Mouse (Mus musculus) regulatory T cell (primary cell): ENCODE measurements around the gene Hsfy2.

ENCODE experiments used
- in situ Hi-C: fragments of 300-600 bp; cut with MboI, MseI; formaldehyde crosslinking; loops from one replicate; pipeline ENCODE4 v1.15.1; 2025; ENCODE audit warnings: high pct_unique_total_duplicates

Gene Hsfy2

GRCm38 (mm10) chr1:56637335-56637734, at the start of gene Hsfy2:
Gene Hsfy2 (minus strand): TSS chr1:56637435.
- in situ Hi-C loops, result no loop called here

- in situ Hi-C loops, result no loop called here
Observed at GRCm38 (mm10) chr1:56685053-56685557, 47.9 kb upstream of the Hsfy2 start.

- in situ Hi-C loops, result no loop called here
Observed at GRCm38 (mm10) chr1:56684512-56684911, 47.3 kb upstream of the Hsfy2 start.

GRCm38 (mm10) chr1:56681258-56681657, 44.0 kb upstream of the Hsfy2 start:
- in situ Hi-C loops, result no loop called here

GRCm38 (mm10) chr1:56675253-56675652, 38.0 kb upstream of the Hsfy2 start:
- in situ Hi-C loops, result no loop called here

GRCm38 (mm10) chr1:56674601-56675000, 37.4 kb upstream of the Hsfy2 start:
- in situ Hi-C loops, result no loop called here

GRCm38 (mm10) chr1:56671241-56671945, 34.2 kb upstream of the Hsfy2 start:
- in situ Hi-C loops, result no loop called here

- in situ Hi-C loops, result no loop called here
Observed at GRCm38 (mm10) chr1:56670509-56670908, 33.3 kb upstream of the Hsfy2 start.

GRCm38 (mm10) chr1:56664606-56665005, 27.4 kb upstream of the Hsfy2 start:
- in situ Hi-C loops, result loop anchor here (10.0 kb wide), 1 partner anchor 1290 kb away; no protein-coding TSS in a partner anchor

GRCm38 (mm10) chr1:56626824-56627223, 10.4 kb downstream of the Hsfy2 start:
- in situ Hi-C loops, result no loop called here

GRCm38 (mm10) chr1:56624304-56624703, 12.9 kb downstream of the Hsfy2 start:
- in situ Hi-C loops, result loop anchor here (25.0 kb wide), 1 partner anchor 937 kb away; no protein-coding TSS in a partner anchor

- in situ Hi-C loops, result loop anchor here (10.0 to 25.0 kb wide), 2 partner anchors 448 to 925 kb away; no protein-coding TSS in a partner anchor
Observed at GRCm38 (mm10) chr1:56612384-56612783, 24.9 kb downstream of the Hsfy2 start.
